Mouse (Mus musculus) adrenal gland, postnatal 10 days (tissue): ENCODE measurements around the gene Ssr1. TPM values are rescaled to one million over a fixed set of nuclear protein-coding genes. Genes with fewer than 3 reads are reported as not detected.

Source experiments
- DNase-seq: peaks from one replicate; pipeline ENCODE4 v3.0.0; 2021; ENCODE audit warnings: mixed read lengths
- total RNA-seq, 2 experiments: library from RNA; stranded (reverse); gene quantifications; 2 replicates each; pipeline ENCODE4 v1.2.3; 2021

Ssr1 gene
- total RNA-seq, 2 experiments from 2014 or later = 117 to 134 TPM

GRCm38 (mm10) chr13:37945392-37945791, 48.6 kb downstream of the Ssr1 start:
- no peak for DNase-seq

GRCm38 (mm10) chr13:37944306-37944705, 49.7 kb downstream of the Ssr1 start:
- peak; percentile 50 for DNase-seq

GRCm38 (mm10) chr13:37943466-37943865, 50.6 kb downstream of the Ssr1 start:
- no peak for DNase-seq

- no peak for DNase-seq
These were observed 51.1 kb downstream of the Ssr1 start for GRCm38 (mm10) chr13:37942887-37943331.

GRCm38 (mm10) chr13:37941950-37942886, 51.8 kb downstream of the Ssr1 start:
- peak; percentile 60 for DNase-seq

- DNase-seq = no peak
These were observed 52.8 kb downstream of the Ssr1 start for GRCm38 (mm10) chr13:37941138-37941645.

- peak; percentile 53 for DNase-seq
These were observed 53.4 kb downstream of the Ssr1 start for GRCm38 (mm10) chr13:37940649-37941048.

GRCm38 (mm10) chr13:37940167-37940566, 53.9 kb downstream of the Ssr1 start:
- no peak for DNase-seq

- DNase-seq = no peak
These were observed 57.7 kb downstream of the Ssr1 start for GRCm38 (mm10) chr13:37936351-37936750.

GRCm38 (mm10) chr13:37934920-37935319, 59.1 kb downstream of the Ssr1 start:
- DNase-seq = peak; percentile 74

GRCm38 (mm10) chr13:37934075-37934474, 59.9 kb downstream of the Ssr1 start:
- no peak for DNase-seq

GRCm38 (mm10) chr13:37931210-37931922, 62.7 kb downstream of the Ssr1 start:
- peak; percentile 53 for DNase-seq

GRCm38 (mm10) chr13:37930621-37931020, 63.4 kb downstream of the Ssr1 start:
- DNase-seq = no peak

- no peak for DNase-seq
These were observed 63.9 kb downstream of the Ssr1 start for GRCm38 (mm10) chr13:37930091-37930490.

GRCm38 (mm10) chr13:37929532-37929931, 64.5 kb downstream of the Ssr1 start:
- peak; percentile 58 for DNase-seq

- no peak for DNase-seq
These were observed 67.6 kb downstream of the Ssr1 start for GRCm38 (mm10) chr13:37926394-37926793.

GRCm38 (mm10) chr13:37924461-37924948, 69.5 kb downstream of the Ssr1 start:
- DNase-seq = no peak

GRCm38 (mm10) chr13:37923643-37924460, 70.2 kb downstream of the Ssr1 start:
- DNase-seq = no peak

- no peak for DNase-seq
These were observed 70.9 kb downstream of the Ssr1 start for GRCm38 (mm10) chr13:37923091-37923490.

GRCm38 (mm10) chr13:37920727-37921126, 73.3 kb downstream of the Ssr1 start:
- no peak for DNase-seq

GRCm38 (mm10) chr13:37919711-37920277, 74.2 kb downstream of the Ssr1 start:
- no peak for DNase-seq
